Mouse (Mus musculus) CH12.LX (cell line): ENCODE measurements around the gene Psmb1. TPM values are rescaled to one million over a fixed set of nuclear protein-coding genes. Genes with fewer than 3 reads are reported as not detected.

Source experiments
- DNase-seq: peaks from one replicate; pipeline ENCODE4 v3.0.0-alpha.2; 2013; ENCODE audit errors: extremely low read depth
- H3K27ac ChIP-seq: 2 replicates; pipeline ENCODE4 v1.5.1; 2012; ENCODE audit warnings: low read depth, mild to moderate bottlenecking, control low read depth, moderate library complexity; ENCODE audit not compliant: insufficient read depth
- H3K27me3 ChIP-seq: replicated peaks from 2 replicates; pipeline ENCODE3; 2012; ENCODE audit warnings: inconsistent platforms
- H3K36me3 ChIP-seq, 2 experiments: replicated peaks in 1 of 2; 2 replicates each; pipeline versions ENCODE3 to v1.6.1; 2012; ENCODE audit warnings: inconsistent platforms in 1 of 2, low read length in 1 of 2, mild to moderate bottlenecking in 1 of 2, mixed read lengths in 1 of 2, moderate library complexity in 1 of 2; ENCODE audit not compliant: control insufficient read depth in 1 of 2, insufficient read depth in 1 of 2
- H3K4me1 ChIP-seq, 2 experiments: 2 replicates each; pipeline ENCODE4 v1.6.1; 2012; ENCODE audit warnings: inconsistent platforms in 1 of 2, moderate library complexity in 1 of 2; ENCODE audit not compliant: insufficient read depth in 2 of 2, control insufficient read depth in 1 of 2
- H3K4me2 ChIP-seq: 2 replicates; pipeline ENCODE4 v1.6.1; 2012; ENCODE audit warnings: low read depth, mild to moderate bottlenecking, control low read depth; ENCODE audit not compliant: poor library complexity, insufficient read depth, severe bottlenecking
- H3K4me3 ChIP-seq, 3 experiments: fragments of 150-350 bp in 1 of 3; sonication (generic) in 1 of 3; replicated peaks in 1 of 3; 2 replicates each; pipeline versions ENCODE3 to v1.5.1; 2011 to 2012; ENCODE audit warnings: low read depth in 2 of 3, low read length in 2 of 3, mild to moderate bottlenecking in 2 of 3, moderate library complexity in 2 of 3, control low read depth in 1 of 3, improper control_type of control experiment in 1 of 3, inconsistent platforms in 1 of 3, mixed read lengths in 1 of 3; ENCODE audit not compliant: poor library complexity in 1 of 3
- H3K79me2 ChIP-seq: replicated peaks from 2 replicates; pipeline ENCODE4 v1.6.1; 2012; ENCODE audit warnings: mild to moderate bottlenecking, moderate library complexity; ENCODE audit not compliant: control insufficient read depth, poor library complexity, insufficient read depth, severe bottlenecking; ENCODE audit errors: extremely low read depth
- H3K9ac ChIP-seq: 2 replicates; pipeline ENCODE4 v1.6.1; 2012; ENCODE audit warnings: low read depth, mild to moderate bottlenecking, control low read depth, moderate library complexity; ENCODE audit not compliant: insufficient read depth
- H3K9me3 ChIP-seq: replicated peaks from 2 replicates; pipeline ENCODE3; 2012; ENCODE audit warnings: low read length, inconsistent platforms, mixed read lengths
- CHD1 ChIP-seq: IDR thresholded peaks from 2 replicates; pipeline ENCODE4 v1.6.1; 2012; ENCODE audit warnings: low read depth, low read length, improper control_type of control experiment, inconsistent platforms
- CTCF ChIP-seq, 2 experiments: IDR thresholded peaks in 1 of 2; conservative IDR thresholded peaks in 1 of 2; 2 replicates each; pipeline ENCODE4 v1.5.1; 2011 to 2012; ENCODE audit warnings: low read depth in 2 of 2, low read length in 2 of 2, improper control_type of control experiment in 1 of 2, inconsistent platforms in 1 of 2, mild to moderate bottlenecking in 1 of 2, moderate library complexity in 1 of 2
- EP300 ChIP-seq: IDR thresholded peaks from 2 replicates; pipeline ENCODE4 v1.6.1; 2011; ENCODE audit warnings: low read length, improper control_type of control experiment
- ETS1 ChIP-seq: conservative IDR thresholded peaks from 2 replicates; pipeline ENCODE4 v1.6.1; 2012; ENCODE audit warnings: low read depth, mild to moderate bottlenecking, inconsistent platforms, low read length, improper control_type of control experiment, moderate library complexity
- JUN ChIP-seq: IDR thresholded peaks from 2 replicates; pipeline ENCODE4 v1.6.1; 2011; ENCODE audit warnings: low read depth, mild to moderate bottlenecking, low read length, improper control_type of control experiment, moderate library complexity; ENCODE audit not compliant: insufficient read depth
- MAFK ChIP-seq: IDR thresholded peaks from 2 replicates; pipeline ENCODE4 v1.6.1; 2011; ENCODE audit warnings: low read length, improper control_type of control experiment; ENCODE audit not compliant: insufficient replicate concordance
- MYC ChIP-seq: IDR thresholded peaks from 2 replicates; pipeline ENCODE4 v1.6.1; 2011; ENCODE audit warnings: low read depth, mild to moderate bottlenecking, improper control_type of control experiment, low read length
- NELFE ChIP-seq: IDR thresholded peaks from 2 replicates; pipeline ENCODE4 v1.6.1; 2011; ENCODE audit warnings: low read depth, low read length, improper control_type of control experiment
- NRF1 ChIP-seq: IDR thresholded peaks from 2 replicates; pipeline ENCODE4 v1.6.1; 2014; ENCODE audit warnings: low read depth, mild to moderate bottlenecking, inconsistent platforms, low read length, improper control_type of control experiment, moderate library complexity
- PAX5 ChIP-seq: IDR thresholded peaks from 2 replicates; pipeline ENCODE4 v1.6.1; 2012; ENCODE audit warnings: low read length, inconsistent platforms, mixed read lengths
- POLR2A ChIP-seq: IDR thresholded peaks from 2 replicates; pipeline ENCODE4 v1.6.1; 2011; ENCODE audit warnings: low read depth, mild to moderate bottlenecking, improper control_type of control experiment, low read length
- POLR2AphosphoS2 ChIP-seq: IDR thresholded peaks from 2 replicates; pipeline ENCODE4 v1.6.1; 2011; ENCODE audit warnings: low read depth, low read length, improper control_type of control experiment
- RAD21 ChIP-seq: IDR thresholded peaks from 2 replicates; pipeline ENCODE4 v1.6.1; 2011; ENCODE audit warnings: low read depth, mild to moderate bottlenecking, low read length, improper control_type of control experiment, moderate library complexity
- RCOR1 ChIP-seq: conservative IDR thresholded peaks from 2 replicates; pipeline ENCODE4 v1.6.1; 2012; ENCODE audit warnings: low read depth, mild to moderate bottlenecking, inconsistent platforms, low read length, improper control_type of control experiment
- TCF12 ChIP-seq: IDR thresholded peaks from 2 replicates; pipeline ENCODE4 v1.6.1; 2014; ENCODE audit warnings: low read depth, mild to moderate bottlenecking, inconsistent platforms, low read length, improper control_type of control experiment
- USF2 ChIP-seq: conservative IDR thresholded peaks from 2 replicates; pipeline ENCODE4 v1.6.1; 2011; ENCODE audit warnings: low read depth, low read length, improper control_type of control experiment
- ZC3H11A ChIP-seq: IDR thresholded peaks from 2 replicates; pipeline ENCODE4 v1.6.1; 2012; ENCODE audit warnings: low read depth, mild to moderate bottlenecking, inconsistent platforms, low read length, improper control_type of control experiment
- ZKSCAN1 ChIP-seq: IDR thresholded peaks from 2 replicates; pipeline ENCODE4 v1.6.1; 2012; ENCODE audit warnings: low read depth, inconsistent platforms, low read length, improper control_type of control experiment, borderline replicate concordance
- ZMIZ1 ChIP-seq: IDR thresholded peaks from 2 replicates; pipeline ENCODE4 v1.6.1; 2012; ENCODE audit warnings: low read depth, mild to moderate bottlenecking, inconsistent platforms, low read length, improper control_type of control experiment
- dilution Hi-C: fragments of 300-500 bp; cut with MboI; formaldehyde crosslinking; loops from 2 replicates; pipeline ENCODE4 v1.14.3; 2020; ENCODE audit warnings: low sequenced_read_pairs; ENCODE audit not compliant: extremely low pct_unique_long_range_greater_than_20kb, extremely low pct_ligation_motif_present
- in situ Hi-C: fragments of 300-500 bp; cut with MboI; formaldehyde crosslinking; loops from 3 replicates; pipeline ENCODE4 v1.14.3; 2019; ENCODE audit warnings: low sequenced_read_pairs, low pct_ligation_motif_present, low pct_unique_long_range_greater_than_20kb, mixed read lengths
- polyA plus RNA-seq: library from polyadenylated mRNA; unstranded; fragments of >175 nt; gene quantifications from 2 replicates; pipeline ENCODE4 v1.2.1, GENCODE M21; 2012; ENCODE audit warnings: low read depth; ENCODE audit not compliant: insufficient read length
- total RNA-seq, 2 experiments: library from RNA; depleted of rRNA; stranded (reverse); fragments of 300-350 nt in 1 of 2; fragments of >200 nt in 1 of 2; gene quantifications; 2 replicates each; pipeline ENCODE4 v1.2.3; 2012 to 2014

Psmb1 gene
- total and polyA plus RNA-seq, 3 experiments = 186 to 416 (median 212) TPM

- no peak overlapping the region for H3K4me2 ChIP-seq
- H3K27me3 ChIP-seq = no peaks in the 10 kb centered on the region
- no peak overlapping the region for H3K27ac ChIP-seq
- no peak overlapping the region for H3K9ac ChIP-seq
- H3K36me3 ChIP-seq = peaks cover 47 to 81% of the 10 kb centered on the region in 2 experiments
- in situ Hi-C loops = no loop called here
- H3K9me3 ChIP-seq = no peaks in the 10 kb centered on the region
- dilution Hi-C loops = no loop called here
- TF ChIP-seq POLR2AphosphoS2 (no peak), TCF12 (no peak), ETS1 (no peak), PAX5 (no peak), USF2 (no peak), JUN (no peak), RCOR1 (no peak), NELFE (no peak), POLR2A (no peak)
- peaks cover 19 to 38% of the 10 kb centered on the region in 2 experiments for H3K4me1 ChIP-seq
- no peak for DNase-seq
- no peak overlapping the region for H3K4me3 ChIP-seq
- no peaks in the 10 kb centered on the region for H3K79me2 ChIP-seq
Observed at GRCm38 (mm10) chr17:15429937-15430336, 69.6 kb downstream of the Psmb1 start.

- in situ Hi-C loops (no loop called here), dilution Hi-C loops (no loop called here)
- H3K27me3 ChIP-seq = no peaks in the 10 kb centered on the region
- H3K36me3 ChIP-seq = peaks cover 45 to 82% of the 10 kb centered on the region in 2 experiments
- TF ChIP-seq JUN = 0 out of 2 replicates have a peak, but pooled peaks have one; percentile 11
- no peak for TF ChIP-seq CTCF (conservative IDR thresholded peaks at IDR 0.05 in 1 of 2, IDR thresholded peaks at IDR 0.05 in 1 of 2; ENCODE audit: low read depth in 2 of 2, low read length in 2 of 2)
- no peaks in the 10 kb centered on the region for H3K9me3 ChIP-seq
- H3K79me2 ChIP-seq = no peaks in the 10 kb centered on the region
- peaks cover 19 to 38% of the 10 kb centered on the region in 2 experiments for H3K4me1 ChIP-seq
- peak; percentile 18 for DNase-seq
- no peak overlapping the region for H3K4me3 ChIP-seq
- H3K4me2 ChIP-seq = no peak overlapping the region
- no peak overlapping the region for H3K9ac ChIP-seq
- no peak overlapping the region for H3K27ac ChIP-seq
Observed at GRCm38 (mm10) chr17:15429451-15429850, 70.1 kb downstream of the Psmb1 start.

- Histone ChIP-seq H3K4me1 (peaks cover 15 to 26% of the 10 kb centered on the region in 2 experiments), H3K27ac (no peak overlapping the region), H3K9ac (no peak overlapping the region), H3K36me3 (peaks cover 63 to 91% of the 10 kb centered on the region in 2 experiments), H3K27me3 (no peaks in the 10 kb centered on the region), H3K4me3 (no peak overlapping the region), H3K79me2 (no peaks in the 10 kb centered on the region), H3K9me3 (peaks cover 4% of the 10 kb centered on the region), H3K4me2 (no peak overlapping the region)
- dilution Hi-C loops = no loop called here
- no peak for DNase-seq
- in situ Hi-C loops = no loop called here
- TF ChIP-seq ZMIZ1 (no peak), CHD1 (no peak), NRF1 (no peak), MAFK (no peak), MYC (no peak), EP300 (no peak), ZC3H11A (no peak), ZKSCAN1 (no peak), RAD21 (no peak), RCOR1 (no peak)
Observed at GRCm38 (mm10) chr17:15425931-15426330, 73.6 kb downstream of the Psmb1 start.
